Mouse (Mus musculus): ENCODE measurements around the gene Dner. TPM values are rescaled to one million over a fixed set of nuclear protein-coding genes. Genes with fewer than 3 reads are reported as not detected.
A peak's percentile ranks its signal among the peaks of the same experiment; 100 is the strongest.

Dner gene
- total RNA-seq, 1 experiment: 2.1 TPM

GRCm38 (mm10) chr1:84667660-84668059, 28.4 kb downstream of the Dner start:
- H3K36me3 ChIP-seq (ENCODE audit: control insufficient read depth, insufficient read depth, low read length, poor library complexity, severe bottlenecking): no peaks in the 10 kb centered on the region
- in situ Hi-C loops (cut with MboI; ENCODE audit: low sequenced_read_pairs in 2 of 2, unreplicated experiment in 2 of 2): no loop called here
- no peak for DNase-seq (ENCODE audit: low read depth, low spot score)
- H3K9ac ChIP-seq (ENCODE audit: insufficient read depth, low read depth, low read length, poor library complexity, severe bottlenecking): no peak overlapping the region
- no peak overlapping the region for H3K4me3 ChIP-seq (ENCODE audit: insufficient read depth in 1 of 2, low read depth in 1 of 2, low read length in 2 of 2, poor library complexity in 1 of 2, severe bottlenecking in 1 of 2)
- H3K27ac ChIP-seq (ENCODE audit: insufficient read depth, low read depth, low read length, poor library complexity, severe bottlenecking): no peak overlapping the region
- TF ChIP-seq HCFC1 (IDR thresholded peaks at IDR 0.05; ENCODE audit: borderline replicate concordance, insufficient read depth, low read length) (no peak), ZC3H11A (IDR thresholded peaks at IDR 0.05; ENCODE audit: borderline replicate concordance, low read depth, low read length) (no peak), CHD2 (IDR thresholded peaks at IDR 0.05; ENCODE audit: low read depth, low read length) (no peak), ZNF384 (IDR thresholded peaks at IDR 0.05; ENCODE audit: low read depth, low read length) (no peak), MAFK (IDR thresholded peaks at IDR 0.05; ENCODE audit: insufficient read depth, low read depth, low read length) (no peak)
- H3K9me3 ChIP-seq (ENCODE audit: control insufficient read depth, insufficient read depth, low read depth, low read length): no peaks in the 10 kb centered on the region
- H3K4me1 ChIP-seq (ENCODE audit: control insufficient read depth in 2 of 2, insufficient read depth in 2 of 2, low read length in 2 of 2, poor library complexity in 1 of 2): no peaks in the 10 kb centered on the region

- in situ Hi-C loops (cut with MboI; ENCODE audit: low sequenced_read_pairs in 2 of 2, unreplicated experiment in 2 of 2): no loop called here
- Histone ChIP-seq H3K27ac (ENCODE audit: insufficient read depth, low read depth, low read length, poor library complexity, severe bottlenecking) (no peak overlapping the region), H3K4me1 (ENCODE audit: control insufficient read depth in 2 of 2, insufficient read depth in 2 of 2, low read length in 2 of 2, poor library complexity in 1 of 2) (no peaks in the 10 kb centered on the region), H3K9me3 (ENCODE audit: control insufficient read depth, insufficient read depth, low read depth, low read length) (no peaks in the 10 kb centered on the region), H3K36me3 (ENCODE audit: control insufficient read depth, insufficient read depth, low read length, poor library complexity, severe bottlenecking) (no peaks in the 10 kb centered on the region), H3K4me3 (ENCODE audit: insufficient read depth in 1 of 2, low read depth in 1 of 2, low read length in 2 of 2, poor library complexity in 1 of 2, severe bottlenecking in 1 of 2) (no peak overlapping the region), H3K9ac (ENCODE audit: insufficient read depth, low read depth, low read length, poor library complexity, severe bottlenecking) (no peak overlapping the region)
- no peak for TF ChIP-seq MAFK (IDR thresholded peaks at IDR 0.05; ENCODE audit: insufficient read depth, low read depth, low read length)
- TF ChIP-seq ZNF384 (IDR thresholded peaks at IDR 0.05; ENCODE audit: low read depth, low read length): no peak
- TF ChIP-seq CHD2 (IDR thresholded peaks at IDR 0.05; ENCODE audit: low read depth, low read length): no peak
- no peak for TF ChIP-seq HCFC1 (IDR thresholded peaks at IDR 0.05; ENCODE audit: borderline replicate concordance, insufficient read depth, low read length)
- TF ChIP-seq ZC3H11A (IDR thresholded peaks at IDR 0.05; ENCODE audit: borderline replicate concordance, low read depth, low read length): no peak
- DNase-seq (ENCODE audit: low read depth, low spot score): no peak
Observed at GRCm38 (mm10) chr1:84664377-84665118, 31.5 kb downstream of the Dner start.

GRCm38 (mm10) chr1:84646781-84647180, 49.2 kb downstream of the Dner start:
- in situ Hi-C loops (cut with MboI; ENCODE audit: low sequenced_read_pairs in 2 of 2, unreplicated experiment in 2 of 2): no loop called here
- TF ChIP-seq CHD2 (IDR thresholded peaks at IDR 0.05; ENCODE audit: low read depth, low read length): no peak
- no peak for TF ChIP-seq MAFK (IDR thresholded peaks at IDR 0.05; ENCODE audit: insufficient read depth, low read depth, low read length)
- no peak for TF ChIP-seq ZC3H11A (IDR thresholded peaks at IDR 0.05; ENCODE audit: borderline replicate concordance, low read depth, low read length)
- no peak for TF ChIP-seq HCFC1 (IDR thresholded peaks at IDR 0.05; ENCODE audit: borderline replicate concordance, insufficient read depth, low read length)
- no peak for TF ChIP-seq ZNF384 (IDR thresholded peaks at IDR 0.05; ENCODE audit: low read depth, low read length)
- Histone ChIP-seq H3K9ac (ENCODE audit: insufficient read depth, low read depth, low read length, poor library complexity, severe bottlenecking) (no peak overlapping the region), H3K27ac (ENCODE audit: insufficient read depth, low read depth, low read length, poor library complexity, severe bottlenecking) (no peak overlapping the region), H3K4me1 (ENCODE audit: control insufficient read depth in 2 of 2, insufficient read depth in 2 of 2, low read length in 2 of 2, poor library complexity in 1 of 2) (no peaks in the 10 kb centered on the region), H3K4me3 (ENCODE audit: insufficient read depth in 1 of 2, low read depth in 1 of 2, low read length in 2 of 2, poor library complexity in 1 of 2, severe bottlenecking in 1 of 2) (no peak overlapping the region), H3K9me3 (ENCODE audit: control insufficient read depth, insufficient read depth, low read depth, low read length) (no peaks in the 10 kb centered on the region), H3K36me3 (ENCODE audit: control insufficient read depth, insufficient read depth, low read length, poor library complexity, severe bottlenecking) (no peaks in the 10 kb centered on the region)
- no peak for DNase-seq (ENCODE audit: low read depth, low spot score)

GRCm38 (mm10) chr1:84640463-84640862, 55.6 kb downstream of the Dner start:
- Histone ChIP-seq H3K4me1 (ENCODE audit: control insufficient read depth in 2 of 2, insufficient read depth in 2 of 2, low read length in 2 of 2, poor library complexity in 1 of 2) (peaks cover 2 to 5% of the 10 kb centered on the region in 2 experiments; a peak in 2 of 4 replicates), H3K27ac (ENCODE audit: insufficient read depth, low read depth, low read length, poor library complexity, severe bottlenecking) (no peak overlapping the region), H3K9ac (ENCODE audit: insufficient read depth, low read depth, low read length, poor library complexity, severe bottlenecking) (no peak overlapping the region), H3K4me3 (ENCODE audit: insufficient read depth in 1 of 2, low read depth in 1 of 2, low read length in 2 of 2, poor library complexity in 1 of 2, severe bottlenecking in 1 of 2) (no peak overlapping the region), H3K9me3 (ENCODE audit: control insufficient read depth, insufficient read depth, low read depth, low read length) (no peaks in the 10 kb centered on the region), H3K36me3 (ENCODE audit: control insufficient read depth, insufficient read depth, low read length, poor library complexity, severe bottlenecking) (no peaks in the 10 kb centered on the region)
- in situ Hi-C loops (cut with MboI; ENCODE audit: low sequenced_read_pairs in 2 of 2, unreplicated experiment in 2 of 2): no loop called here
- TF ChIP-seq MAFK (IDR thresholded peaks at IDR 0.05; ENCODE audit: insufficient read depth, low read depth, low read length) (peak; percentile 32; the same call in 1 of the 2 replicates), ZC3H11A (IDR thresholded peaks at IDR 0.05; ENCODE audit: borderline replicate concordance, low read depth, low read length) (no peak)
- DNase-seq (ENCODE audit: low read depth, low spot score): peak; percentile 49

Data from ES-E14 (cell line).